Mouse (Mus musculus) ovary, adult 18-20 months (tissue): Measurements from ENCODE around the gene Cdc20b.

Experiments
- DNase-seq: peaks from one replicate; pipeline ENCODE4 v3.0.0; 2022; ENCODE audit warnings: low spot score, mixed read lengths

The Cdc20b gene

GRCm38 (mm10) chr13:113097011-113097410 lies 62.1 kb downstream of the Cdc20b start:
- no peak for DNase-seq

- no peak for DNase-seq
These were observed 63.5 kb downstream of the Cdc20b start for GRCm38 (mm10) chr13:113098406-113098805.

- no peak for DNase-seq
These were observed 66.0 kb downstream of the Cdc20b start, which contains the start of gene Gzma for GRCm38 (mm10) chr13:113100879-113101278. TSS of gene Gzma (minus strand) at chr13:113100981.

- DNase-seq = no peak
These were observed 66.9 kb downstream of the Cdc20b start for GRCm38 (mm10) chr13:113101804-113102203.

- DNase-seq = no peak
These were observed 69.8 kb downstream of the Cdc20b start for GRCm38 (mm10) chr13:113104759-113105158.

- DNase-seq = no peak
These were observed 84.1 kb downstream of the Cdc20b start for GRCm38 (mm10) chr13:113118977-113119376.

- no peak for DNase-seq
These were observed 85.7 kb downstream of the Cdc20b start for GRCm38 (mm10) chr13:113120324-113121237.

GRCm38 (mm10) chr13:113121326-113121725 lies 86.4 kb downstream of the Cdc20b start:
- no peak for DNase-seq

- no peak for DNase-seq
These were observed 95.1 kb downstream of the Cdc20b start for GRCm38 (mm10) chr13:113129974-113130373.

GRCm38 (mm10) chr13:113139597-113139996 lies 104.7 kb downstream of the Cdc20b start:
- DNase-seq = no peak
